Mouse (Mus musculus): ENCODE measurements at regions not wholly inside any gene's neighbourhood (a gene's known extent, or its start where the extent isn't known, plus 50 kb on each side); places are given as distances from the start of the nearest gene placed in this dataset.

GRCm38 (mm10) chr4:110120761-110121160 is 142.9 kb downstream of the Dmrta2 start:
- no peak overlapping the region for H3K27ac ChIP-seq (ENCODE audit: insufficient read depth, low read length)
- H3K4me3 ChIP-seq (ENCODE audit: insufficient read depth, low read length): no peak overlapping the region
- 0 out of 2 replicates have a peak, but pooled peaks cover 1% of the 10 kb centered on the region for H3K4me1 ChIP-seq (ENCODE audit: control insufficient read depth, insufficient read depth, low read length)
- TF ChIP-seq POLR2A (IDR thresholded peaks at IDR 0.05; ENCODE audit: extremely low read depth, insufficient read depth, low read length) (no peak), CTCF (IDR thresholded peaks at IDR 0.05; ENCODE audit: extremely low read depth, insufficient read depth, low read length) (no peak)

DNA sequence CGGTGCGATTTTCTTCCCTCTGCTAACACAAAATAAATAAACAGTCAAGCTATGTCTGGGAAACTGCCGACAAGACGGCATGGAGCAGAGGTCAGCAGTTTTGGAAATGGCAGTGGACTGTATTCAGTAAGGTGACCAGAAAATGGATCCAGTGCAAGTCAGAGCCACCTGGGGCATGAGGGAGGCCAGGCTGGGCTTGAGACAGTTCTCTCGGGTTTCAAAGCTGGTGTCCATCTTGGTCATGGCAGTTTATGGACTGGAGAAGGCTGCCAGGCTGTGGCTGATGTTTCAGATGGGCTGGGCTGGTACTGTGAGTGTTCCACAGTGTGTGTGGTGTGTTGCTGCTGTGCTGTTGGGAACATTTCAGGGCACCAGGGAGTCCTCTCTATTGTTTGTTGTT is 143.6 kb downstream of the Dmrta2 start:
- Histone ChIP-seq H3K4me1 (ENCODE audit: control insufficient read depth, insufficient read depth, low read length) (0 out of 2 replicates have a peak, but pooled peaks cover 1% of the 10 kb centered on the region), H3K27ac (ENCODE audit: insufficient read depth, low read length) (no peak overlapping the region), H3K4me3 (ENCODE audit: insufficient read depth, low read length) (no peak overlapping the region)
- TF ChIP-seq POLR2A (IDR thresholded peaks at IDR 0.05; ENCODE audit: extremely low read depth, insufficient read depth, low read length): no peak

DNA sequence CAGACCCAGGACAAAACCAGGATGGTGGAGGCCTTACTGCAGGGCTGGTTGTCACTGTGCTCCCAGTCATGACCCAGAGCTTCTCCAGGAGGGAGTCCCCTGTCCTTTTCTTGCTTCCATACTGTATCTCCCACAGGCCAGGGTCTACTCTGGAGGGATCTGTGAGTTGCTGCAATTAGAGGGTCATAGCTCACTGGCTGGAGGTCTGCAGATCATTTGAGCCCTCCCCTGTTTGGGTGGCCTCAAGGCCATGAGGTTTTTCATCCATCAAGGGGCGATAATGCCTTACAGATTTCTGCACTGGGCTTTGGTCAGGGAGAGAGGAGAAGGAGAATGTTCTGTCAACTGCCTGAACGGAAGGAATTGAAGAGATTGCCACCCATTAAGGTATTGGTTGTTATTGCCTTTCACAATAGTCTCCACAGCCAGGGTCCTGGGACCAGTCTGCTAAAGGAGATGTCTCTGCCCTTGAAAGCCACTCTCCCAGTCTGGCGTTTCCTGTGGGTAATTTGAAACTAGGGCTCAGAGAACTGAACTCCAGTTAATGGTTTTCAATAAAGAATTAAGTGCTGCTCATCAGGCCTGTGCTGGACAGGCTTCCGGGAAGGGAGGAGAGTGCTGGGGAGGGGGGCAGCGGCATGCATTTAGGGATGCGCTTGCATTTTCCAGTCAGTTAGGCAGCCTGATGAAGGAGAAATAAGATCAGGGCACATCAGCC is 147.4 kb downstream of the Dmrta2 start:
- Histone ChIP-seq H3K4me1 (ENCODE audit: control insufficient read depth, insufficient read depth, low read length) (no peaks in the 10 kb centered on the region), H3K4me3 (ENCODE audit: insufficient read depth, low read length) (no peak overlapping the region)
- TF ChIP-seq POLR2A (IDR thresholded peaks at IDR 0.05; ENCODE audit: extremely low read depth, insufficient read depth, low read length): no peak
- TF ChIP-seq CTCF (IDR thresholded peaks at IDR 0.05; ENCODE audit: extremely low read depth, insufficient read depth, low read length): no peak

GRCm38 (mm10) chr4:110127941-110128520 is 150.2 kb downstream of the Dmrta2 start:
- H3K4me3 ChIP-seq (ENCODE audit: insufficient read depth, low read length): no peak overlapping the region
- H3K4me1 ChIP-seq (ENCODE audit: control insufficient read depth, insufficient read depth, low read length): no peaks in the 10 kb centered on the region
- TF ChIP-seq CTCF (IDR thresholded peaks at IDR 0.05; ENCODE audit: extremely low read depth, insufficient read depth, low read length): no peak
- no peak overlapping the region for H3K27ac ChIP-seq (ENCODE audit: insufficient read depth, low read length)

More for the DNA sequence above, 147.4 kb downstream of the Dmrta2 start:
- no peak overlapping the region for H3K27ac ChIP-seq (ENCODE audit: insufficient read depth, low read length)

- Histone ChIP-seq H3K4me1 (ENCODE audit: control insufficient read depth, insufficient read depth, low read length) (no peaks in the 10 kb centered on the region), H3K27ac (ENCODE audit: insufficient read depth, low read length) (no peak overlapping the region), H3K4me3 (ENCODE audit: insufficient read depth, low read length) (no peak overlapping the region)
- peak; percentile 78 for TF ChIP-seq CTCF (IDR thresholded peaks at IDR 0.05; ENCODE audit: extremely low read depth, insufficient read depth, low read length)
- no peak for TF ChIP-seq POLR2A (IDR thresholded peaks at IDR 0.05; ENCODE audit: extremely low read depth, insufficient read depth, low read length)
These were observed 151.1 kb downstream of the Dmrta2 start for GRCm38 (mm10) chr4:110128918-110129317.

GRCm38 (mm10) chr4:110129518-110129917 is 151.7 kb downstream of the Dmrta2 start:
- Histone ChIP-seq H3K4me3 (ENCODE audit: insufficient read depth, low read length) (no peak overlapping the region), H3K4me1 (ENCODE audit: control insufficient read depth, insufficient read depth, low read length) (no peaks in the 10 kb centered on the region), H3K27ac (ENCODE audit: insufficient read depth, low read length) (no peak overlapping the region)
- no peak for TF ChIP-seq CTCF (IDR thresholded peaks at IDR 0.05; ENCODE audit: extremely low read depth, insufficient read depth, low read length)
- TF ChIP-seq POLR2A (IDR thresholded peaks at IDR 0.05; ENCODE audit: extremely low read depth, insufficient read depth, low read length): no peak

GRCm38 (mm10) chr4:110132061-110132460 is 154.2 kb downstream of the Dmrta2 start:
- H3K27ac ChIP-seq (ENCODE audit: insufficient read depth, low read length): no peak overlapping the region
- no peak overlapping the region for H3K4me3 ChIP-seq (ENCODE audit: insufficient read depth, low read length)
- H3K4me1 ChIP-seq (ENCODE audit: control insufficient read depth, insufficient read depth, low read length): no peaks in the 10 kb centered on the region
- TF ChIP-seq POLR2A (IDR thresholded peaks at IDR 0.05; ENCODE audit: extremely low read depth, insufficient read depth, low read length): no peak
- no peak for TF ChIP-seq CTCF (IDR thresholded peaks at IDR 0.05; ENCODE audit: extremely low read depth, insufficient read depth, low read length)

GRCm38 (mm10) chr4:110134036-110134435 is 156.2 kb downstream of the Dmrta2 start:
- no peak for TF ChIP-seq CTCF (IDR thresholded peaks at IDR 0.05; ENCODE audit: extremely low read depth, insufficient read depth, low read length)
- TF ChIP-seq POLR2A (IDR thresholded peaks at IDR 0.05; ENCODE audit: extremely low read depth, insufficient read depth, low read length): no peak
- H3K4me3 ChIP-seq (ENCODE audit: insufficient read depth, low read length): no peak overlapping the region
- no peak overlapping the region for H3K27ac ChIP-seq (ENCODE audit: insufficient read depth, low read length)

DNA sequence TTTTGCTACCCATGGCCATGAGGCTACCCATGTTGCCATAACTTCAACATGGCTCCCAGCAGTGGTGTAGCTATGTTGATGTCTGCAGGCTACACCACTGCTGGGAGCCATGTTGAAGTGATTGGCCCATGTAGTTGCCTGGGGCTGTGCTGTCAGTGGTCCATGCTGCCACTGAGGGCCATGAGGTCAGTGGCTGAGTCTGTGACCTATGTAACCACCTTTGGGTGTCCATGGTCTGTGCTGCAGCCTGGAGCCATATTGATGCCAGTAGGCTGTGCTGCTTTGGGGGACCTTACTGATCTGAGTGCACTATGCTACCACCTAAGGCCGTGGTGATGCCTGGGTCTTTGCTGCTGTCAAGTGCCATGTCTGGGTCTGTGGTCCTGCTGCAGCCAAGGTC is 167.4 kb downstream of the Dmrta2 start:
- Histone ChIP-seq H3K4me3 (ENCODE audit: insufficient read depth, low read length) (no peak overlapping the region), H3K27ac (ENCODE audit: insufficient read depth, low read length) (no peak overlapping the region), H3K4me1 (ENCODE audit: control insufficient read depth, insufficient read depth, low read length) (no peaks in the 10 kb centered on the region)
- TF ChIP-seq CTCF (IDR thresholded peaks at IDR 0.05; ENCODE audit: extremely low read depth, insufficient read depth, low read length): no peak
- TF ChIP-seq POLR2A (IDR thresholded peaks at IDR 0.05; ENCODE audit: extremely low read depth, insufficient read depth, low read length): no peak

More at GRCm38 (mm10) chr4:110134036-110134435, 156.2 kb downstream of the Dmrta2 start:
- no peaks in the 10 kb centered on the region for H3K4me1 ChIP-seq (ENCODE audit: control insufficient read depth, insufficient read depth, low read length)
